Mouse (Mus musculus) macrophage (primary cell): Measurements from ENCODE around the gene Crebl2. TPM values are rescaled to one million over a fixed set of nuclear protein-coding genes. Genes with fewer than 3 reads are reported as not detected.

Source experiments
- H3K27ac ChIP-seq: fragments of 350-480 bp; formaldehyde crosslinking; 2 replicates; pipeline ENCODE4 v1.9.0; 2021
- H3K36me3 ChIP-seq: fragments of 350-480 bp; formaldehyde crosslinking; 2 replicates; pipeline ENCODE4 v1.9.0; 2021; ENCODE audit errors: inconsistent target
- H3K4me3 ChIP-seq: fragments of 350-480 bp; formaldehyde crosslinking; 2 replicates; pipeline ENCODE4 v1.9.0; 2021; ENCODE audit errors: inconsistent target
- H3K79me2 ChIP-seq: fragments of 350-480 bp; formaldehyde crosslinking; 2 replicates; pipeline ENCODE4 v1.9.0; 2021; ENCODE audit errors: inconsistent target
- WGBS: methylation state at CpG from one replicate; pipeline ENCODE4 v1.1.7; 2026; ENCODE audit warnings: inconsistent platforms; ENCODE audit not compliant: missing documents; 5-methylcytosine and 5-hydroxymethylcytosine counted together
- polyA plus RNA-seq: library from polyadenylated mRNA; stranded (reverse); fragments of 250-400 nt; gene quantifications from 3 replicates; pipeline ENCODE4 v1.2.4, GENCODE M21; 2018; ENCODE audit warnings: inconsistent platforms

Gene Crebl2
- polyA plus RNA-seq, 1 experiment from 2014 or later: 8.3 TPM

DNA sequence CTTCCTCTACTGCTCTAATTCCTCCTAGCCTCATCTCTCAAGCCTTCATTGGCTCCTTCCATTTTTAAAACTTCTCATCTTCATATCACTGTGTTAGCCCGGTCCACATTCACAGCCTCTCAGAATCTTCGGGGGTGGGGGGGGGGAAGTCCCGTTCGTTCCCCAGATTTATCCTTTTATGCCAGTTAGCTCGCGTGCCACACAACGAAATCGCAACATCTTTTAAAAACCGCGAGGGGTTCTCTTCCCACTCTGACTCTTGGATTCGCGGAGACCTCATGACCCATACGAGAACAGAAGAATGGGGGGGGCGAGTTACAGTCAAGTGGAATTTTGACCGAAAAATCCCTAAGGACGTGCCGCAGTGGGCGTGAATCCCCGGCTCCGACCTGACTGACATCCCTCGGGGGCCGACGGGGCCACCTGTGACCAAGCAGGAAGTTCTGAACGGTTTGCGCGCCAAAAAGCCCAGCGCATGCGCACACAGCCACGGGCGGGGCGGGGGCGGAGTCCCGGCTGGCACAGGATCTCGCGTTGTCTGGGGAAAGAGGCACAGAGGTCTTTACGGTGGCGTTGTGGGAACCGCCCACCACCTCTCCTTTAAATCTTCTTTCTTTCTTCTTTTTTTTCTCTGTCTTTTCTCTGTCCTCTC is 67.6 kb downstream of the Crebl2 start:
- H3K79me2 ChIP-seq: no peaks in the 10 kb centered on the region
- H3K36me3 ChIP-seq: no peaks in the 10 kb centered on the region
- peak overlapping the region; percentile 76 for H3K4me3 ChIP-seq
- WGBS: 1% methylated on average over 38 of the region's 38 CpGs
- peak overlapping the region; percentile 98 for H3K27ac ChIP-seq

DNA sequence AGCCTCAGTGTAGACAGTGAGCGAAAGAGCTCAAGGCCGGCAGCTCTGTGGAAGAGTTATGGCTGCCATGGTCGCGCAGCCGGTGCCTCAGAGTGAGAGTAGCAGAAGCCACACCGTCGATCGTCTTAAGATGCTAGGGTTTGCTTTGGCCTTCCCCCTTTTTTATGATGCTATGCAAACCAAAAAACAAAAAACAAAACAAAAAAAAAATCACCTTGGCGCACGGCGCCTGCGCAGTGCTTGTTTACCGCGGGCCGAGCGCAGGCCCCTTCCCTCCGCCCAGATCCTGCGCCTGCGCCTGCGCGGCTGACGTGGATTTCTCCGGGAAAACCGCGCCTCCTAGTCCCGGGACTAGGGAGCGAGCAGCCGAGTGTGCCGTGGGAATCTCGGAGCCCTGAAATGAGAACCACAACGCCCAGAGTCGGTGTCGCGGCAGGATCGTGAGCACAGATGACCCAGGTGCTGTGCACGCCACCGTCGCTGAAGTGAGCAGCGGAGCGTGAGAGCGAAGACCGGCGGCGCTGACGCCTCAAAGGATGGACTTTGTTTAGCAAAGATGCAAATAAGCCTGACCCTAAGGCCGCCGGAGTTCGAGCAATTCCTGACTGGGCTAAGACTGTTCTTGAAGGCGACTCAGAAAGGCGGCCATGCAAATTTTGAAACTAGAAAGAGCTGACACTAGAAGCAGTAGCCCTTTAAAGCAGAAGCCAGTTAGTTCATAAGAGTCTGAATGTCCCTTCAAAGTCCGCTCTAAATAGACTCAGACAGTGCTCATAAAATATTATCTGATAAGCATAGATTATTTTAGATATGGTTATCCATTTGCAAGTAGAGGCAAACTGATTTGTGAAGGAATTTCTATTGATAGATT is 68.4 kb downstream of the Crebl2 start, which contains the start of gene Gpr19:
Gene Gpr19 (minus strand): TSS at position 484 of the 871 bp plus-strand sequence.
- Histone ChIP-seq H3K4me3 (peak within 1 kb of the TSS; percentile 76), H3K36me3 (no peaks in the 10 kb centered on the region), H3K27ac (peak within 1 kb of the TSS; percentile 98), H3K79me2 (no peaks in the 10 kb centered on the region)
- WGBS: under 1% methylated on average over 51 of the region's 51 CpGs

DNA sequence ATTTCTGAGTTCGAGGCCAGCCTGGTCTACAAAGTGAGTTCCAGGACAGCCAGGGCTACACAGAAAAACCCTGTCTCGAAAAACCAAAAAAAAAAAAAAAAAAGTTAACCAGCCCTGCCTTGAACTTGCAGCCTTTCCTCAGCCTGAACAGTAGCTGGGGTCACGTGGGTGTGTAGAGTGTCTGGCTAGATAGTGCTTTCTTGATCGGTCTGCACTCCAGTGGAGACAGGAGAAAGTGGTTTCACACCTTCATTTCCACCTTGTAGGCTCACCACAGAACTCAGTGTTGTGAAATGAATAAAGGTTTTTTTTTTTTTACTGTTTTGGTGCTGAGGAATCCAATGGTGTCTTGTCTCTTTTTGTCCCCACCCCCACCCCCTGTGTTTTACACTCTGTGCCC is 73.4 kb downstream of the Crebl2 start:
- Histone ChIP-seq H3K4me3 (no peak overlapping the region), H3K79me2 (no peaks in the 10 kb centered on the region), H3K27ac (no peak overlapping the region), H3K36me3 (no peaks in the 10 kb centered on the region)
- 84% methylated on average over 3 of the region's 4 CpGs for WGBS

DNA sequence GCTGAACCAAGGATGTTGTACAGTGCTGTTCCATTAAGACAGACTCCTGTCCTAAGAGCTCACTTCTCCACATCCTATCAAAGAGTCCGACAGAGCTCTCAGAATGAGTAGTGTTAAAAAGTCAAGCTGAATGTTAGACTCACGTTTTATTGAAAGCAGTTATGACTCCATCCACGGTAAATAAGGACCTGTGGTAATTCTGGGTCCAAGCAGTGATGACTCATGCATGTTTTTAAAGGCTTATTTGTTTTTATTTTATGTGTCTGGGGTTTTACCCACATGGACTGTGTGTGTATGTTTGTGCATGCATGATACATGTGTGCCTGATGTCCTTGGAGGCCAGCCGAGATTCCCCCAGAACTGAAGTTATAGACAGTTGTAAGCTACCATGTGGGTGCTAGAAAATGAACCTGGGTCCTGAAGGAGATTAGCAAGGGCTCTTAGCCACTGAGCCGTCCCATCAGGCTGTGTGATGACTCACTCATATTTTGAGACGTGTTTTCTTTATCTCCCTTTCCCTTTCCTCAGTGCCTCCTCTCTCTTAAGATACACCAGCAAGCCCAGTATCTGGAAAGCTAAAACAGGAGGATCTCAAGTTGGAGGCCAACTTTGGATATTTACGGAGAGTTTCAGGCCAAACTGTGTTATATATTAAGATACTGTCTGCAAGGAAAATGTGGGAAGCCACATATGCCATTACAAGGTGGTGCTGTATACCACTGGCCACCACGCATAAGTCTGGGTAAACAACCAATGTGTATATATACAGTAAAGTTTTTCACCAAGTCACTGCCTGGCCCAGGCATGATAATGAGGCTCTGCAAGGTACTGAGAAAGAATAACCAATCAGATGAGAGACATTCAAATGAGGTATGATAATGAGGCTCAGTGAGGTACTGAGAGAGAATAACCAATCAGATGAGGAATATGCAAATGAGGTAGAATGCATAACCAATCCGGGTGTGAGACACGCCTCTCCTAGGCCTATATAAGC is 74.2 kb downstream of the Crebl2 start:
- Histone ChIP-seq H3K4me3 (no peak overlapping the region), H3K79me2 (no peaks in the 10 kb centered on the region), H3K27ac (no peak overlapping the region), H3K36me3 (no peaks in the 10 kb centered on the region)
- 90% methylated on average over 8 of the region's 10 CpGs for WGBS

DNA sequence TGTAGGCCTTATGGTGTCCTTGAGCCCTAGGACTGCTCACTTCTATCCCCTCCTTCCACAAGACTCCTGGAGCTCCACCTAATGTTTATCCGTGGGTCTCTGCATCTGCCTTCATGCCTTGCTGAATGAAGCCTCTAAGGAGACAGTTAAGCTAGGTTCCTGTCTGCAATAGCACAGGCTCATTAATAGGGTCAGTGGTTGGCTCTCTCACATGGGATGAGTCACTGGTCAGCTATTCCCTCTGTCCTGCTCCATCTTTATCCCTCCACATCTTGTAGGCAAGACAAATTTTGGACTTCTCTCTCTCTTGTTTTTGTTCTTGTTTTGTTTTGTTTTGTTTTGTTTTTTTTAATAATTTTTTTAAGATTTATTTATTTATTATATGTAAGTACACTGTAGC is 75.9 kb downstream of the Crebl2 start:
- H3K36me3 ChIP-seq: no peaks in the 10 kb centered on the region
- WGBS: 100% methylated on average over 1 of the region's 1 CpGs
- no peak overlapping the region for H3K27ac ChIP-seq
- no peaks in the 10 kb centered on the region for H3K79me2 ChIP-seq
- no peak overlapping the region for H3K4me3 ChIP-seq

Other genes starting within 250 kb of the Crebl2 start
- 1.2 to 2.0 TPM (median 1.2 TPM) in 3 replicates for gene Mansc1, start 197.7 kb upstream of the Crebl2 start, polyA plus RNA-seq
- gene Borcs5, start 190.6 kb upstream of the Crebl2 start, polyA plus RNA-seq: 2.5 to 6.9 TPM (median 5.1 TPM) in 3 replicates
- gene Dusp16, start 37.5 kb upstream of the Crebl2 start, polyA plus RNA-seq: 3.8 to 6.6 TPM (median 5.5 TPM) in 3 replicates
- gene Gpr19, start 68.4 kb downstream of the Crebl2 start, polyA plus RNA-seq: 2.1 to 4.4 TPM (median 2.6 TPM) in 3 replicates
- 13.0 to 49.2 TPM (median 33.8 TPM) in 3 replicates for gene Cdkn1b, start 90.2 kb downstream of the Crebl2 start, polyA plus RNA-seq
- 0.06 TPM in 1 of 3 replicates, not detected in the others for gene Apold1, start 151.6 kb downstream of the Crebl2 start, polyA plus RNA-seq
- 47.6 to 53.3 TPM (median 51.0 TPM) in 3 replicates for gene Ddx47, start 181.5 kb downstream of the Crebl2 start, polyA plus RNA-seq
- 0.06 to 0.11 TPM in 2 of 3 replicates, not detected in the other for gene Gprc5a, start 235.5 kb downstream of the Crebl2 start, polyA plus RNA-seq